Mouse (Mus musculus) liver, embryonic 14.5 days (tissue): ENCODE measurements at regions not wholly inside any gene's neighbourhood (a gene's known extent, or its start where the extent isn't known, plus 50 kb on each side); places are given as distances from the start of the nearest gene placed in this dataset.
A peak's percentile ranks its signal among the peaks of the same experiment; 100 is the strongest.

Experiments used
- ATAC-seq: fragments of 200-750 bp; cut with Nextera tagmentation; 2 replicates; pipeline ENCODE4 v1.8.0; 2017; ENCODE audit warnings: moderate number of reproducible peaks, mild to moderate bottlenecking, moderate library complexity; ENCODE audit not compliant: insufficient read depth
- DNase-seq, 3 experiments: peaks; one replicate each; pipeline ENCODE4 v3.0.0-alpha.2; 2012 to 2013; ENCODE audit warnings: low read depth in 3 of 3, low spot score in 3 of 3
- H3K27ac ChIP-seq: fragments of 300-500 bp; sonication (generic); 2 replicates; pipeline ENCODE4 v1.5.1; 2014; ENCODE audit warnings: moderate library complexity, mild to moderate bottlenecking, control low read depth, inconsistent platforms
- H3K27me3 ChIP-seq: fragments of 300-500 bp; sonication (generic); 2 replicates; pipeline ENCODE4 v1.6.1; 2014; ENCODE audit warnings: mild to moderate bottlenecking, low read length, moderate library complexity; ENCODE audit not compliant: control insufficient read depth, insufficient read depth
- H3K36me3 ChIP-seq: fragments of 300-500 bp; sonication (generic); replicated peaks from 2 replicates; pipeline ENCODE4 v1.6.1; 2014; ENCODE audit warnings: low read depth; ENCODE audit not compliant: control insufficient read depth, insufficient read depth
- H3K4me1 ChIP-seq, 2 experiments: fragments of 200-500 bp in 1 of 2; fragments of 300-500 bp in 1 of 2; sonication (generic) in 1 of 2; replicated peaks; 2 replicates each; pipeline ENCODE4 v1.6.1; 2012 to 2014; ENCODE audit warnings: antibody characterized with exemption in 1 of 2, inconsistent platforms in 1 of 2, low read length in 1 of 2; ENCODE audit not compliant: control insufficient read depth in 2 of 2, insufficient read depth in 2 of 2
- H3K4me2 ChIP-seq: fragments of 300-500 bp; sonication (generic); 2 replicates; pipeline ENCODE4 v1.6.1; 2014; ENCODE audit warnings: low read depth, mild to moderate bottlenecking, control low read depth, moderate library complexity
- H3K4me3 ChIP-seq, 2 experiments: fragments of 200-500 bp in 1 of 2; fragments of 300-500 bp in 1 of 2; sonication (generic) in 1 of 2; 2 replicates each; pipeline ENCODE4 v1.5.1; 2012 to 2014; ENCODE audit warnings: low read depth in 2 of 2, low read length in 2 of 2, mild to moderate bottlenecking in 2 of 2, control low read depth in 1 of 2, inconsistent platforms in 1 of 2, moderate library complexity in 1 of 2; ENCODE audit not compliant: insufficient read depth in 1 of 2
- H3K9ac ChIP-seq: fragments of 300-500 bp; sonication (generic); replicated peaks from 2 replicates; pipeline ENCODE4 v1.6.1; 2014; ENCODE audit warnings: mild to moderate bottlenecking, control low read depth, moderate library complexity
- H3K9me3 ChIP-seq: fragments of 300-500 bp; sonication (generic); 2 replicates; pipeline ENCODE4 v1.6.1; 2016; ENCODE audit warnings: low read length, mixed read lengths; ENCODE audit not compliant: control insufficient read depth
- CTCF ChIP-seq: IDR thresholded peaks from 2 replicates; pipeline ENCODE4 v1.5.1; 2016; ENCODE audit warnings: antibody characterized with exemption, low read depth, control low read depth
- EP300 ChIP-seq: IDR thresholded peaks from 2 replicates; pipeline ENCODE4 v1.6.1; 2016; ENCODE audit warnings: antibody characterized with exemption, low read depth
- WGBS: fragments of 180-500 bp; shearing (Covaris S2); extraction: QIAGEN DNeasy Blood & Tissue Kit; methylation state at CpG from one replicate; pipeline ENCODE4 v1.1.7; 2014; ENCODE audit not compliant: insufficient replicate concordance; 5-methylcytosine and 5-hydroxymethylcytosine counted together

DNA sequence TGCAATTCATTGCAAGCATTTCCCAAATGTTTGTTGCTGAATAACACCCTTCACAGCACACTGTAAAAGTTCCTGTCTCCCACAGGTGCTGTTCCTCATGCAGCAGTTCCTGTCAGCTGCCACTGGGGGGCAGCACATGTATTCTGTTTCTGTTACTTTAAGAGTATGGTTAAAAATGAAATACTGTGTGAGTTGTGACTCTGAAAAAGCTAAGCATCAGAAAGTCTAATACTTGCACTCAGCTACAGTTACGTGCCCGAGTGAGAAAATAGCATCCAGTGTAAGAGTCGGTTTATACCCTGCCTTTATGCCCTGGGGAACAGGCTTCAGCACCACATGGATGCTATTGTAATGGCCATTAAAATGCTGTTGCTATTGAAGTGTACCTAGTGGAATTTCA is 52.0 kb upstream of the Hcn1 start:
- TF ChIP-seq CTCF (peak; percentile 68), EP300 (no peak)
- H3K4me2 ChIP-seq = no peak overlapping the region
- DNase-seq = peak in 2 of 3 experiments; percentile 1 to 7
- no peak overlapping the region for H3K4me3 ChIP-seq
- no peaks in the 10 kb centered on the region for H3K36me3 ChIP-seq
- WGBS = 34% methylated on average over 3 of the region's 3 CpGs
- no peak for ATAC-seq
- H3K27me3 ChIP-seq = no peaks in the 10 kb centered on the region
- H3K9me3 ChIP-seq = no peaks in the 10 kb centered on the region
- no peaks in the 10 kb centered on the region for H3K4me1 ChIP-seq
- no peak overlapping the region for H3K27ac ChIP-seq
- H3K9ac ChIP-seq = no peak overlapping the region
